19 mouse cellular contexts compared by ENCODE assay signal in genomic region chr16:24973009-24973631, GRCm38 (mm10).
DNase-seq lines count a peak whose midpoint lies in the region; ATAC-seq and TF ChIP-seq lines count a peak whose summit lies in the region.
"Had no signal": no experiment of that assay in that cellular context is flagged by ENCODE, and none has a peak within 500 bp of the region (broad histone marks: within the 10 kb centered on the region; RNA-seq: fewer than 3 reads in every experiment).

No protein-coding gene starts in this region.

- no peak for DNase-seq in heart, adult 9 months (ENCODE audit: low spot score in 2 of 2)
- no peak for DNase-seq in lung, postnatal 14 days
- no peak for DNase-seq in right cerebral cortex, postnatal 36 days (ENCODE audit: low spot score in 2 of 2)
- DNase-seq: cerebellum, adult 11 months; cerebellum, postnatal 14 days; kidney, adult 8-10 months; kidney, postnatal 4 days; lung, postnatal 10 days; right cerebral cortex, postnatal 25 days; thymus, adult 18-20 months had no signal

- H3K4me3 ChIP-seq in heart, embryonic 14.5 days (ENCODE audit: control insufficient read depth in 1 of 2, insufficient read depth in 1 of 2, low read depth in 1 of 2, low read length in 2 of 2): no peak overlapping the region
- peak overlapping the region; percentile 25; the same call in 1 of the 2 replicates for H3K4me3 ChIP-seq in bone marrow macrophage, adult 2 months (ENCODE audit: insufficient read depth, low read length)
- H3K4me3 ChIP-seq: hindbrain, embryonic 10.5 days; liver, embryonic 15.5 days; midbrain, embryonic 10.5 days; neural tube, embryonic 12.5 days had no signal

- H3K4me2 ChIP-seq in heart, embryonic 14.5 days (ENCODE audit: low read length): 0 out of 2 replicates have a peak overlapping the region, but pooled peaks have one; percentile 4
- H3K4me2 ChIP-seq: liver, embryonic 15.5 days; neural tube, embryonic 12.5 days had no signal

- peak overlapping the region; percentile 48 to 53; a peak in 2 of 4 replicates for H3K27ac ChIP-seq in heart, embryonic 14.5 days (replicated peaks in 1 of 2; ENCODE audit: control insufficient read depth in 1 of 2, insufficient read depth in 1 of 2, low read depth in 2 of 2, low read length in 2 of 2)
- H3K27ac ChIP-seq in bone marrow macrophage, adult 2 months (ENCODE audit: insufficient read depth, low read depth, low read length): peak overlapping the region; percentile 87
- H3K27ac ChIP-seq: hindbrain, embryonic 10.5 days; liver, embryonic 15.5 days; midbrain, embryonic 10.5 days; neural tube, embryonic 12.5 days had no signal

- H3K9ac ChIP-seq in heart, embryonic 14.5 days (ENCODE audit: low read length): 0 out of 2 replicates have a peak overlapping the region, but pooled peaks have one; percentile 25
- H3K9ac ChIP-seq: liver, embryonic 15.5 days; neural tube, embryonic 12.5 days had no signal

- WGBS in heart, embryonic 14.5 days: 68% methylated on average over 5 of the region's 5 CpGs

- peaks cover 3 to 10% of the 10 kb centered on the region in 2 experiments; a peak in 3 of 4 replicates for H3K4me1 ChIP-seq in heart, embryonic 14.5 days (ENCODE audit: control insufficient read depth in 2 of 2, insufficient read depth in 2 of 2, low read length in 2 of 2)
- peaks cover 41% of the 10 kb centered on the region for H3K4me1 ChIP-seq in bone marrow macrophage, adult 2 months (ENCODE audit: control insufficient read depth, insufficient read depth, low read length)
- H3K4me1 ChIP-seq: liver, embryonic 15.5 days; neural tube, embryonic 12.5 days had no signal

- no peak for ATAC-seq in heart, embryonic 14.5 days (ENCODE audit: insufficient number of reproducible peaks, insufficient read depth, low FRiP score, low read depth)
- ATAC-seq in common myeloid progenitor, adult 5-6 weeks (replicated peaks; ENCODE audit: low read depth, poor library complexity, severe bottlenecking): 0 out of 2 replicates have a peak, but pooled peaks have one; percentile 22
- ATAC-seq in megakaryocyte progenitor cell, adult 5-6 weeks (replicated peaks; ENCODE audit: poor library complexity): peak; percentile 26; the same call in 1 of the 2 replicates

- no peaks in the 10 kb centered on the region for H3K27me3 ChIP-seq in heart, embryonic 14.5 days (ENCODE audit: control insufficient read depth, insufficient read depth, low read length)
- H3K27me3 ChIP-seq: liver, embryonic 15.5 days; neural tube, embryonic 12.5 days had no signal

- no peak for TF ChIP-seq CTCF in bone marrow macrophage, adult 2 months (IDR thresholded peaks at IDR 0.05; ENCODE audit: low read depth, low read length)

- H3K9me3 ChIP-seq in heart, embryonic 14.5 days (ENCODE audit: control insufficient read depth, low read length): no peaks in the 10 kb centered on the region
- H3K9me3 ChIP-seq: hindbrain, embryonic 10.5 days; liver, embryonic 15.5 days; midbrain, embryonic 10.5 days; neural tube, embryonic 12.5 days had no signal

- TF ChIP-seq POLR2A in bone marrow macrophage, adult 2 months (IDR thresholded peaks at IDR 0.05; ENCODE audit: borderline replicate concordance, low read depth, low read length): no peak

- H3K36me3 ChIP-seq in heart, embryonic 14.5 days (ENCODE audit: control insufficient read depth, insufficient read depth, low read length): peaks cover 24% of the 10 kb centered on the region
- H3K36me3 ChIP-seq: G1E; hindbrain, embryonic 10.5 days; liver, embryonic 15.5 days; midbrain, embryonic 10.5 days had no signal
